In genomic region chr1:135686792-135687510, GRCm38 (mm10) we compare ENCODE assay signal across 8 mouse cellular contexts. TPM values are rescaled to one million over a fixed set of nuclear protein-coding genes. Genes with fewer than 3 reads are reported as not detected.
DNase-seq lines count a peak whose midpoint lies in the region; ATAC-seq and TF ChIP-seq lines count a peak whose summit lies in the region.

No protein-coding gene starts in this region.

- H3K27me3 ChIP-seq in forebrain, postnatal 0 days (ENCODE audit: insufficient read depth, low read length) = no peaks in the 10 kb centered on the region; the same call in 1 of the 2 replicates
- no peaks in the 10 kb centered on the region for H3K27me3 ChIP-seq in intestine, embryonic 14.5 days (replicated peaks; ENCODE audit: control insufficient read depth, insufficient read depth, low read length)
- peaks cover 41% of the 10 kb centered on the region for H3K27me3 ChIP-seq in liver, postnatal 0 days (ENCODE audit: insufficient read depth, low read length)
- peaks cover 37% of the 10 kb centered on the region for H3K27me3 ChIP-seq in neural tube, embryonic 13.5 days

- peak overlapping the region; percentile 99 for H3K4me2 ChIP-seq in forebrain, postnatal 0 days (ENCODE audit: low read depth)
- peak overlapping the region; percentile 93 for H3K4me2 ChIP-seq in intestine, embryonic 14.5 days (ENCODE audit: low read length)
- peak overlapping the region; percentile 75 for H3K4me2 ChIP-seq in liver, postnatal 0 days (ENCODE audit: low read depth, low read length)
- peak overlapping the region; percentile 95 for H3K4me2 ChIP-seq in neural tube, embryonic 13.5 days

- no peak overlapping the region for H3K27ac ChIP-seq in forebrain, postnatal 0 days (ENCODE audit: low read depth, low read length)
- peak overlapping the region; percentile 36; the same call in 1 of the 2 replicates for H3K27ac ChIP-seq in intestine, embryonic 14.5 days (ENCODE audit: low read depth)
- H3K27ac ChIP-seq in liver, postnatal 0 days (ENCODE audit: low read depth) = peak overlapping the region; percentile 51
- peak overlapping the region; percentile 85 for H3K27ac ChIP-seq in neural tube, embryonic 13.5 days (replicated peaks)

- no peaks in the 10 kb centered on the region for H3K36me3 ChIP-seq in forebrain, postnatal 0 days (ENCODE audit: insufficient read depth)
- no peaks in the 10 kb centered on the region for H3K36me3 ChIP-seq in intestine, embryonic 14.5 days (ENCODE audit: control insufficient read depth, insufficient read depth, low read length)
- H3K36me3 ChIP-seq in liver, postnatal 0 days (replicated peaks; ENCODE audit: insufficient read depth, low read length) = no peaks in the 10 kb centered on the region
- H3K36me3 ChIP-seq in neural tube, embryonic 13.5 days = no peaks in the 10 kb centered on the region

- peak overlapping the region; percentile 55 for H3K4me3 ChIP-seq in forebrain, postnatal 0 days (ENCODE audit: low read depth, low read length)
- H3K4me3 ChIP-seq in intestine, embryonic 14.5 days (ENCODE audit: low read depth, low read length) = peak overlapping the region; percentile 69
- peak overlapping the region; percentile 55 for H3K4me3 ChIP-seq in liver, postnatal 0 days (ENCODE audit: low read depth, low read length)
- peak overlapping the region; percentile 71 for H3K4me3 ChIP-seq in neural tube, embryonic 13.5 days

- H3K9me3 ChIP-seq in forebrain, postnatal 0 days (ENCODE audit: low read length) = no peaks in the 10 kb centered on the region
- H3K9me3 ChIP-seq in intestine, embryonic 14.5 days (ENCODE audit: control insufficient read depth, low read length) = no peaks in the 10 kb centered on the region
- H3K9me3 ChIP-seq in liver, postnatal 0 days (ENCODE audit: low read length) = no peaks in the 10 kb centered on the region
- no peaks in the 10 kb centered on the region for H3K9me3 ChIP-seq in neural tube, embryonic 13.5 days

- DNase-seq in adrenal gland, adult (ENCODE audit: inconsistent age in 2 of 2, low spot score in 1 of 2) = peak; percentile 59 to 81
- DNase-seq in adrenal gland, postnatal 4 days (ENCODE audit: low spot score in 2 of 2) = no peak
- DNase-seq in ZHBTc4 (ENCODE audit: low read depth, low spot score) = peak; percentile 74
- DNase-seq in forebrain, postnatal 0 days = peak; percentile 48
- DNase-seq in intestine, embryonic 14.5 days (ENCODE audit: low spot score) = peak; percentile 75
- no peak for DNase-seq in liver, postnatal 0 days
- no peak for DNase-seq in right cerebral cortex, postnatal 36 days (ENCODE audit: low spot score in 2 of 2)

- peaks cover 13% of the 10 kb centered on the region for H3K4me1 ChIP-seq in forebrain, postnatal 0 days (ENCODE audit: insufficient read depth)
- H3K4me1 ChIP-seq in intestine, embryonic 14.5 days (replicated peaks; ENCODE audit: control insufficient read depth, insufficient read depth, low read length) = peaks cover 25% of the 10 kb centered on the region
- peaks cover 12% of the 10 kb centered on the region for H3K4me1 ChIP-seq in liver, postnatal 0 days (ENCODE audit: insufficient read depth)
- H3K4me1 ChIP-seq in neural tube, embryonic 13.5 days (replicated peaks) = peaks cover 34% of the 10 kb centered on the region

- TF ChIP-seq CTCF in forebrain, postnatal 0 days (IDR thresholded peaks at IDR 0.05; ENCODE audit: low read depth) = 0 out of 2 replicates have a peak, but pooled peaks have one; percentile 6
- no peak for TF ChIP-seq CTCF in liver, postnatal 0 days (IDR thresholded peaks at IDR 0.05; ENCODE audit: low read depth)

- no peak for TF ChIP-seq EP300 in liver, postnatal 0 days (IDR thresholded peaks at IDR 0.05; ENCODE audit: low read depth)

- ATAC-seq in forebrain, postnatal 0 days = peak; percentile 57
- ATAC-seq in intestine, embryonic 14.5 days (replicated peaks; ENCODE audit: low FRiP score, low TSS enrichment, low read depth) = no peak
- peak; percentile 28; the same call in 1 of the 2 replicates for ATAC-seq in liver, postnatal 0 days
- peak; percentile 29; the same call in 1 of the 2 replicates for ATAC-seq in neural tube, embryonic 13.5 days (ENCODE audit: low read depth)

- peak overlapping the region; percentile 59 for H3K9ac ChIP-seq in forebrain, postnatal 0 days
- H3K9ac ChIP-seq in intestine, embryonic 14.5 days (ENCODE audit: low read length) = peak overlapping the region; percentile 82
- peak overlapping the region; percentile 50 for H3K9ac ChIP-seq in liver, postnatal 0 days (replicated peaks)
- peak overlapping the region; percentile 81 for H3K9ac ChIP-seq in neural tube, embryonic 13.5 days

- 2% methylated on average over 19 of the region's 19 CpGs for WGBS in forebrain, postnatal 0 days
- under 1% methylated on average over 19 of the region's 19 CpGs for WGBS in intestine, embryonic 14.5 days
- 1% methylated on average over 19 of the region's 19 CpGs for WGBS in liver, postnatal 0 days (ENCODE audit: insufficient replicate concordance)
- WGBS in neural tube, embryonic 13.5 days = 1% methylated on average over 19 of the region's 19 CpGs

RNA-seq across cellular contexts. Expression of gene Csrp1, which starts 32.9 kb away (rescaled TPM):
- total RNA-seq in adrenal gland, postnatal 4 days (2021) = 100 to 1,000 TPM in 1 of 2 experiments, 10 to 100 TPM in 1; 98.5 to 108 TPM
- 53.2 and 55.7 TPM in 2 replicates for total RNA-seq in forebrain, postnatal 0 days (2014; rRNA removed)
- 20.8 and 21.0 TPM in 2 replicates for polyA plus RNA-seq in forebrain, postnatal 0 days (2015; fragmentation: Nextera tagmentation; extraction: Ambion mirVana)
- 225 and 242 TPM in 2 replicates for polyA plus RNA-seq in intestine, embryonic 14.5 days (2014; fragmentation: Nextera tagmentation; extraction: Ambion mirVana)
- polyA plus RNA-seq in liver, postnatal 0 days (2015; fragmentation: Nextera tagmentation; extraction: Ambion mirVana) = 23.5 and 25.9 TPM in 2 replicates
- 28.0 and 30.6 TPM in 2 replicates for polyA plus RNA-seq in neural tube, embryonic 13.5 days (2015; fragmentation: Nextera tagmentation; extraction: Ambion mirVana)

Comparison
In these comparisons a context has a peak if more than half of its experiments do, and no peak if none do; other contexts are left out.
1. DNase-seq: peak in adrenal gland, adult (2 of 2), ZHBTc4 (single experiment), forebrain, postnatal 0 days (single experiment) and intestine, embryonic 14.5 days (single experiment); none in adrenal gland, postnatal 4 days (0 of 2), liver, postnatal 0 days (single experiment) and right cerebral cortex, postnatal 36 days (0 of 2).
2. Peak in every context shown above with its lines, with median percentiles within 50 percentile points of each other: H3K4me2 ChIP-seq, H3K4me3 ChIP-seq and H3K9ac ChIP-seq.